Mouse (Mus musculus) embryonic fibroblast, embryonic 13.5 days (primary cell): ENCODE data around the gene Cfap58. TPM values are rescaled to one million over a fixed set of nuclear protein-coding genes. Genes with fewer than 3 reads are reported as not detected.

ENCODE experiments used
- H3K27ac ChIP-seq: 2 replicates; pipeline ENCODE4 v1.5.1; 2012; ENCODE audit warnings: low read length, control low read depth, inconsistent platforms; ENCODE audit not compliant: insufficient read depth
- H3K4me1 ChIP-seq: 2 replicates; pipeline ENCODE4 v1.6.1; 2011; ENCODE audit warnings: low read length; ENCODE audit not compliant: control insufficient read depth, insufficient read depth
- H3K4me3 ChIP-seq: 2 replicates; pipeline ENCODE4 v1.5.1; 2011; ENCODE audit warnings: mild to moderate bottlenecking, control low read depth, low read length; ENCODE audit not compliant: insufficient read depth
- CTCF ChIP-seq: IDR thresholded peaks from 2 replicates; pipeline ENCODE4 v1.5.1; 2011; ENCODE audit warnings: mild to moderate bottlenecking, control low read depth, low read length, moderate library complexity, borderline replicate concordance; ENCODE audit not compliant: insufficient read depth
- POLR2A ChIP-seq: IDR thresholded peaks from 2 replicates; pipeline ENCODE4 v1.6.1; 2011; ENCODE audit warnings: low read depth, mild to moderate bottlenecking, control low read depth, low read length, moderate library complexity
- polyA plus RNA-seq: library from polyadenylated mRNA; stranded (reverse); fragments of >200 nt; gene quantifications from 2 replicates; pipeline ENCODE4 v1.2.4, GENCODE M21; 2011; ENCODE audit warnings: low read depth; ENCODE audit not compliant: missing spikeins, insufficient read length

The Cfap58 gene
- polyA plus RNA-seq = not detected in 2 replicates

- TF ChIP-seq POLR2A (no peak), CTCF (no peak)
- Histone ChIP-seq H3K4me1 (no peaks in the 10 kb centered on the region), H3K27ac (no peak within 1 kb of the TSS), H3K4me3 (peak within 1 kb of the TSS; percentile 39)
Measured at GRCm38 (mm10) chr19:47937443-47938406, at the start of gene Cfap58. TSS of gene Cfap58 (plus strand) at chr19:47937675.

GRCm38 (mm10) chr19:47888037-47888436 is 49.4 kb upstream of the Cfap58 start:
- TF ChIP-seq POLR2A = no peak
- TF ChIP-seq CTCF = no peak

GRCm38 (mm10) chr19:47890489-47891130 is 46.9 kb upstream of the Cfap58 start:
- TF ChIP-seq POLR2A = no peak
- no peak for TF ChIP-seq CTCF
- Histone ChIP-seq H3K4me1 (peaks cover 29% of the 10 kb centered on the region), H3K4me3 (no peak overlapping the region), H3K27ac (peak overlapping the region; percentile 82)

More at GRCm38 (mm10) chr19:47888037-47888436, 49.4 kb upstream of the Cfap58 start:
- Histone ChIP-seq H3K27ac (no peak overlapping the region), H3K4me3 (no peak overlapping the region), H3K4me1 (peaks cover 36% of the 10 kb centered on the region)

- no peak overlapping the region for H3K4me3 ChIP-seq
Measured at GRCm38 (mm10) chr19:47891562-47892312, 45.7 kb upstream of the Cfap58 start.

GRCm38 (mm10) chr19:47893092-47893491 is 44.4 kb upstream of the Cfap58 start:
- TF ChIP-seq POLR2A (no peak), CTCF (no peak)
- no peak overlapping the region for H3K27ac ChIP-seq

More at GRCm38 (mm10) chr19:47891562-47892312, 45.7 kb upstream of the Cfap58 start:
- Histone ChIP-seq H3K27ac (peak overlapping the region; percentile 82), H3K4me1 (peaks cover 29% of the 10 kb centered on the region)
- no peak for TF ChIP-seq CTCF
- 0 out of 2 replicates have a peak, but pooled peaks have one; percentile 11 for TF ChIP-seq POLR2A

GRCm38 (mm10) chr19:47898472-47899079 is 38.9 kb upstream of the Cfap58 start:
- no peak overlapping the region for H3K27ac ChIP-seq
- H3K4me1 ChIP-seq = peaks cover 25% of the 10 kb centered on the region
- no peak overlapping the region for H3K4me3 ChIP-seq
- TF ChIP-seq CTCF (no peak), POLR2A (no peak)

More at GRCm38 (mm10) chr19:47893092-47893491, 44.4 kb upstream of the Cfap58 start:
- H3K4me1 ChIP-seq = peaks cover 24% of the 10 kb centered on the region
- H3K4me3 ChIP-seq = no peak overlapping the region

GRCm38 (mm10) chr19:47900012-47900411 is 37.5 kb upstream of the Cfap58 start:
- TF ChIP-seq CTCF (no peak), POLR2A (no peak)
- Histone ChIP-seq H3K27ac (no peak overlapping the region), H3K4me3 (no peak overlapping the region), H3K4me1 (peaks cover 26% of the 10 kb centered on the region)

- TF ChIP-seq CTCF (no peak), POLR2A (no peak)
- Histone ChIP-seq H3K27ac (no peak overlapping the region), H3K4me3 (no peak overlapping the region), H3K4me1 (peaks cover 26% of the 10 kb centered on the region)
Measured at GRCm38 (mm10) chr19:47900558-47900957, 36.9 kb upstream of the Cfap58 start.
